Mouse (Mus musculus): ENCODE results near the gene Gm5592.
"Not testable (repeated sequence)": the region's sequence is repeated elsewhere in the genome, so short reads cannot be mapped to it uniquely, and the experiment has no call there.

The Gm5592 gene

DNA sequence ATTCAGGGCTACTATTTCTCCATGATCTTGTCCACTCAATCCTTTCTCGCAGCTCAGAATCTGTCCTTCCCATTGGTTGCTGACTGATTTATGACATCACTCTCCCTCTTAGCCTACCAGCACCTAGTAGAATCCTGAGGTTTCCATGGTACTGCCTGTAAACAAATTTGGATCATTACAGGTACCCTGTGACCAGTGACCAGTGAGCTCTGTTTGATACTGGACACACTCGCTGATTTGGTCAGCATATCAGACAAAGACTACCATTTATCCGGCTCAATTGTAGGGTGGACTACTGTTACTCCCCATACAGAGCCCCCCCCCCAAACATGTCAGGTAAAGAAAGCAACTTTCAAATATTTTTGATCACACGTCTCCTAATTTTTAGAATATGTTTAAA, at the start of gene Gm5592:
Gm5592 (plus strand) TSS at position 301 of the 400 bp plus-strand sequence.
- DNase-seq (ENCODE audit: extremely low read depth, insufficient read length, low spot score), result not testable (repeated sequence)

GRCm38 (mm10) chr7:41155806-41156205, 2.2 kb downstream of the Gm5592 start:
- not testable (repeated sequence) for DNase-seq (ENCODE audit: extremely low read depth, insufficient read length, low spot score)

GRCm38 (mm10) chr7:41157879-41158278, 4.2 kb downstream of the Gm5592 start:
- DNase-seq (ENCODE audit: extremely low read depth, insufficient read length, low spot score), result not testable (repeated sequence)

GRCm38 (mm10) chr7:41158562-41158961, 4.9 kb downstream of the Gm5592 start:
- DNase-seq (ENCODE audit: extremely low read depth, insufficient read length, low spot score), result not testable (repeated sequence)

DNA sequence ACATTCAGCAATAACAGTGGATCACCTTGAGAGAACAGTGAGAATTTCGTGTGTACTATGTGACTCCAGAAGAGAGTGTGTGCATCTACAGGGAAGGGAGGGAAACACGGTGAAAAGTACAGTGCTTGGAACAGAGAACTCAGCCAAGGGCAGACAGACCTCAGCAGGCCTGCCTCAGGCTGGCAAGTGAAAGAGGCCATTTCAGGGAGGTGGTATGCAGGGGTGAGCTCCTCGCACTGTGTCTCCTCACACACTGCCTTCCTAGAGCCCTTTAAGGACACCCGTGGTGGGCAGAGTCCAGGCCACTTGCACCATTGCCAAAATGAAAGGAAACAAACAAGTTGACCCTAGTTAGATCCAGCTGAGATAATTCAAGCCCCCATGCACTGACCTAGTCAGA, 40.0 kb downstream of the Gm5592 start:
- DNase-seq (ENCODE audit: extremely low read depth, insufficient read length, low spot score), result no peak

Measured in 3134 (cell line).